In genomic region chr16:97851741-97852319, GRCm38 (mm10) we compare ENCODE assay signal across 8 mouse cellular contexts. TPM values are rescaled to one million over a fixed set of nuclear protein-coding genes. Genes with fewer than 3 reads are reported as not detected.
DNase-seq lines count a peak whose midpoint lies in the region; ATAC-seq and TF ChIP-seq lines count a peak whose summit lies in the region.

TSS of gene Prdm15 (minus strand) at chr16:97851850.

- H3K27ac ChIP-seq in heart, embryonic 12.5 days (ENCODE audit: poor library complexity, severe bottlenecking): peak within 1 kb of the TSS; percentile 99
- peak within 1 kb of the TSS; percentile 99 for H3K27ac ChIP-seq in kidney, embryonic 16.5 days (ENCODE audit: low read length)

- no peaks in the 10 kb centered on the region for H3K27me3 ChIP-seq in heart, embryonic 12.5 days (replicated peaks)
- no peaks in the 10 kb centered on the region for H3K27me3 ChIP-seq in kidney, embryonic 16.5 days (ENCODE audit: insufficient read depth, low read length)
- H3K27me3 ChIP-seq in splenic B cell, adult 2 months (ENCODE audit: control insufficient read depth, insufficient read depth, low read length, poor library complexity, severe bottlenecking): no peaks in the 10 kb centered on the region; the same call in 1 of the 2 replicates

- WGBS in heart, embryonic 12.5 days: 1% methylated on average over 30 of the region's 31 CpGs
- WGBS in kidney, embryonic 16.5 days: under 1% methylated on average over 28 of the region's 31 CpGs

- TF ChIP-seq CTCF in brain, embryonic 14.5 days (IDR thresholded peaks at IDR 0.05; ENCODE audit: borderline replicate concordance, extremely low read depth, insufficient read depth, insufficient read length): no peak

- TF ChIP-seq POLR2A in brain, embryonic 14.5 days (IDR thresholded peaks at IDR 0.05; ENCODE audit: borderline replicate concordance, extremely low read depth, insufficient read depth, insufficient read length, poor library complexity, severe bottlenecking): peak; percentile 72; the same call in 1 of the 2 replicates

- no peaks in the 10 kb centered on the region for H3K36me3 ChIP-seq in heart, embryonic 12.5 days
- H3K36me3 ChIP-seq in kidney, embryonic 16.5 days (ENCODE audit: insufficient read depth, low read length): 0 out of 2 replicates have a peak, but pooled peaks cover 4% of the 10 kb centered on the region
- no peaks in the 10 kb centered on the region for H3K36me3 ChIP-seq in splenic B cell, adult 2 months (ENCODE audit: control insufficient read depth, insufficient read depth, low read length, poor library complexity, severe bottlenecking)

- ATAC-seq in erythroblast, adult 5-6 weeks (replicated peaks; ENCODE audit: low FRiP score, poor library complexity, severe bottlenecking): peak; percentile 66
- peak; percentile 87 for ATAC-seq in heart, embryonic 12.5 days (ENCODE audit: insufficient number of reproducible peaks, low FRiP score)
- peak; percentile 92 for ATAC-seq in kidney, embryonic 16.5 days (ENCODE audit: low FRiP score, low TSS enrichment)

- peak within 1 kb of the TSS; percentile 75 for H3K4me2 ChIP-seq in heart, embryonic 12.5 days
- H3K4me2 ChIP-seq in kidney, embryonic 16.5 days (replicated peaks; ENCODE audit: low read depth, low read length): peak within 1 kb of the TSS; percentile 60

- peaks cover 25% of the 10 kb centered on the region for H3K4me1 ChIP-seq in heart, embryonic 12.5 days (replicated peaks)
- peaks cover 18% of the 10 kb centered on the region for H3K4me1 ChIP-seq in kidney, embryonic 16.5 days (ENCODE audit: insufficient read depth, low read length)

- H3K9me3 ChIP-seq in heart, embryonic 12.5 days (replicated peaks): no peaks in the 10 kb centered on the region
- H3K9me3 ChIP-seq in kidney, embryonic 16.5 days (ENCODE audit: low read length): no peaks in the 10 kb centered on the region

- peak within 1 kb of the TSS; percentile 75 for H3K4me3 ChIP-seq in heart, embryonic 12.5 days
- peak within 1 kb of the TSS; percentile 84 for H3K4me3 ChIP-seq in kidney, embryonic 16.5 days (ENCODE audit: low read length)

- H3K9ac ChIP-seq in heart, embryonic 12.5 days: peak within 1 kb of the TSS; percentile 95
- H3K9ac ChIP-seq in kidney, embryonic 16.5 days (replicated peaks; ENCODE audit: low read length): peak within 1 kb of the TSS; percentile 99

- peak; percentile 87 for DNase-seq in CD4-positive helper T cell, adult 2 months (ENCODE audit: low read depth, low spot score)
- peak; percentile 95 for DNase-seq in brain, embryonic 14.5 days (ENCODE audit: low read depth)
- DNase-seq in liver: peak; percentile 87
- peak; percentile 31 to 67 for DNase-seq in monocyte, adult 2 months (ENCODE audit: low read depth in 1 of 2, low spot score in 2 of 2)
- DNase-seq in splenic B cell, adult 2 months (ENCODE audit: low read depth, low spot score): peak; percentile 80

RNA-seq across cellular contexts. Expression of gene Prdm15, which starts in this region (rescaled TPM):
- polyA plus RNA-seq in brain, embryonic 14.5 days (2012; rRNA removed): 24.7 and 27.6 TPM in 2 replicates
- 5.0 and 16.5 TPM in 2 replicates for total RNA-seq in erythroblast, adult 5-6 weeks (2015; ENCODE audit: low replicate concordance)
- 2.3 and 3.6 TPM in 2 replicates for total RNA-seq in erythroblast, adult 5-6 weeks (2017; ENCODE audit: low replicate concordance)
- polyA plus RNA-seq in heart, embryonic 12.5 days (2016; fragmentation: Nextera tagmentation; extraction: Ambion mirVana): 7.3 and 9.1 TPM in 2 replicates
- polyA plus RNA-seq in kidney, embryonic 16.5 days (2015; fragmentation: Nextera tagmentation; extraction: Ambion mirVana): 11.8 and 11.9 TPM in 2 replicates

Comparison
In these comparisons a context has a peak if more than half of its experiments do, and no peak if none do; other contexts are left out.
1. Peak in every context shown above with its lines: DNase-seq, ATAC-seq, H3K4me3 ChIP-seq and H3K27ac ChIP-seq.